Mouse (Mus musculus) cerebellum, adult 2 months (tissue): Measurements from ENCODE around the gene Taf13.

Experiments used
- CTCF ChIP-seq: fragments of 200-500 bp; IDR thresholded peaks from 2 replicates; pipeline ENCODE4 v1.5.1; 2011; ENCODE audit warnings: low read depth, mild to moderate bottlenecking, control low read depth, low read length, moderate library complexity, borderline replicate concordance; ENCODE audit not compliant: insufficient read depth
- POLR2A ChIP-seq: fragments of 200-500 bp; IDR thresholded peaks from 2 replicates; pipeline ENCODE4 v1.6.1; 2011; ENCODE audit warnings: low read length, control low read depth, borderline replicate concordance; ENCODE audit not compliant: insufficient read depth

DNA sequence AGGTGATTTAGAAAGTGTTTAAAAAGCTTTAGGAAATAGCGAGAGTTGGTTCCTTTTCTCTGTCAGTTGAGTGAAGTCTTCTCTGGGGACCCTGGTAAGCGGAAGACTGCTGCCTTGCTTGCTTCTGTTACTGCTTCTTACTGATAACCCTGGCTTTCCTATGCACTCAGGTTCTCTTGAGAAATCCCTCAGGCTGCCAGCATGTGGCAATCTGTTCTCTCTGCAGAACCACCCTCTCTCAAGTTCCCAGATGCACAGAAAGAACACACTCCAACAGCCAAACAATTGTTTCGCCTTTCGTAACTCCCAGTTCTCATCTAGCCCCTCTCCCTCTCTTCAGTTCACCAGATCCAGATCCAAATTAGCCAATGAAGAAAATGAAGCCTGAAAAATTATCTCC lies 13.6 kb upstream of the Taf13 start:
- TF ChIP-seq POLR2A (no peak), CTCF (no peak)
